Mouse (Mus musculus) heart, embryonic 15.5 days (tissue): ENCODE measurements around the gene Sez6. TPM values are rescaled to one million over a fixed set of nuclear protein-coding genes. Genes with fewer than 3 reads are reported as not detected.
A peak's percentile ranks its signal among the peaks of the same experiment; 100 is the strongest.

Experiments used
- ATAC-seq: fragments of 200-750 bp; cut with Nextera tagmentation; replicated peaks from 2 replicates; pipeline ENCODE4 v1.8.0; 2017; ENCODE audit warnings: low read depth, moderate TSS enrichment; ENCODE audit not compliant: insufficient number of reproducible peaks, insufficient read depth, low FRiP score
- H3K27ac ChIP-seq: fragments of 300-500 bp; sonication (generic); 2 replicates; pipeline ENCODE4 v1.5.1; 2015; ENCODE audit warnings: mild to moderate bottlenecking, inconsistent platforms
- H3K27me3 ChIP-seq: fragments of 300-500 bp; sonication (generic); 2 replicates; pipeline ENCODE4 v1.6.1; 2015; ENCODE audit warnings: inconsistent platforms
- H3K36me3 ChIP-seq: fragments of 300-500 bp; sonication (generic); 2 replicates; pipeline ENCODE4 v1.6.1; 2015; ENCODE audit warnings: mild to moderate bottlenecking, inconsistent platforms
- H3K4me1 ChIP-seq: fragments of 300-500 bp; sonication (generic); replicated peaks from 2 replicates; pipeline ENCODE4 v1.6.1; 2015; ENCODE audit warnings: inconsistent platforms
- H3K4me2 ChIP-seq: fragments of 300-500 bp; sonication (generic); 2 replicates; pipeline ENCODE4 v1.6.1; 2015; ENCODE audit warnings: inconsistent platforms, mild to moderate bottlenecking, moderate library complexity
- H3K4me3 ChIP-seq: fragments of 300-500 bp; sonication (generic); 2 replicates; pipeline ENCODE4 v1.5.1; 2015; ENCODE audit warnings: mild to moderate bottlenecking, inconsistent platforms
- H3K9ac ChIP-seq: fragments of 300-500 bp; sonication (generic); 2 replicates; pipeline ENCODE4 v1.6.1; 2015; ENCODE audit warnings: mild to moderate bottlenecking, inconsistent platforms
- H3K9me3 ChIP-seq: fragments of 300-500 bp; sonication (generic); replicated peaks from 2 replicates; pipeline ENCODE4 v1.6.1; 2016; ENCODE audit warnings: inconsistent platforms
- WGBS: fragments of 180-500 bp; shearing (Covaris S2); methylation state at CpG from one replicate; pipeline ENCODE4 v1.1.7; 2015; ENCODE audit warnings: mixed read lengths; 5-methylcytosine and 5-hydroxymethylcytosine counted together
- polyA plus RNA-seq: library from polyadenylated mRNA; unstranded; fragments of >200 nt; fragmentation: Nextera tagmentation; extraction: Ambion mirVana; gene quantifications from 2 replicates; pipeline ENCODE4 v1.2.1, GENCODE M21; 2015

Sez6 gene
- 0.05 and 0.15 TPM in 2 replicates for polyA plus RNA-seq

- ATAC-seq = peak; percentile 78; the same call in 1 of the 2 replicates
- H3K4me1 ChIP-seq = peaks cover 14% of the 10 kb centered on the region
- H3K9ac ChIP-seq = no peak within 1 kb of the TSS
- H3K27ac ChIP-seq = no peak within 1 kb of the TSS
- peaks cover 83% of the 10 kb centered on the region for H3K27me3 ChIP-seq
- no peaks in the 10 kb centered on the region for H3K9me3 ChIP-seq
- no peaks in the 10 kb centered on the region for H3K36me3 ChIP-seq
- WGBS = under 1% methylated on average over 83 of the region's 94 CpGs
- H3K4me2 ChIP-seq = peak within 1 kb of the TSS; percentile 89
- H3K4me3 ChIP-seq = peak within 1 kb of the TSS; percentile 53
Measured at GRCm38 (mm10) chr11:77930751-77931540, at the start of gene Sez6. TSS of gene Sez6 (plus strand) at chr11:77930800.

- Histone ChIP-seq H3K36me3 (no peaks in the 10 kb centered on the region), H3K9me3 (no peaks in the 10 kb centered on the region), H3K27me3 (no peaks in the 10 kb centered on the region), H3K27ac (peak overlapping the region; percentile 76), H3K4me3 (0 out of 2 replicates have a peak overlapping the region, but pooled peaks have one; percentile 1), H3K9ac (peak overlapping the region; percentile 20; the same call in 1 of the 2 replicates), H3K4me1 (peaks cover 39% of the 10 kb centered on the region), H3K4me2 (peak overlapping the region; percentile 36)
- 36% methylated on average over 10 of the region's 10 CpGs for WGBS
- ATAC-seq = peak; percentile 28; the same call in 1 of the 2 replicates
Measured at GRCm38 (mm10) chr11:77884524-77885245, 45.9 kb upstream of the Sez6 start.

GRCm38 (mm10) chr11:77885246-77885575 is 45.4 kb upstream of the Sez6 start:
- H3K27me3 ChIP-seq = no peaks in the 10 kb centered on the region
- H3K9ac ChIP-seq = peak overlapping the region; percentile 20; the same call in 1 of the 2 replicates
- no peaks in the 10 kb centered on the region for H3K9me3 ChIP-seq
- ATAC-seq = no peak
- H3K4me2 ChIP-seq = peak overlapping the region; percentile 36
- H3K36me3 ChIP-seq = no peaks in the 10 kb centered on the region
- H3K4me1 ChIP-seq = peaks cover 39% of the 10 kb centered on the region
- 0 out of 2 replicates have a peak overlapping the region, but pooled peaks have one; percentile 1 for H3K4me3 ChIP-seq
- peak overlapping the region; percentile 76 for H3K27ac ChIP-seq
- 42% methylated on average over 8 of the region's 8 CpGs for WGBS

- ATAC-seq = peak; percentile 67; the same call in 1 of the 2 replicates
Measured at GRCm38 (mm10) chr11:77887373-77887960, 43.1 kb upstream of the Sez6 start.

GRCm38 (mm10) chr11:77888846-77889245 is 41.8 kb upstream of the Sez6 start:
- ATAC-seq = no peak
- whole genome bisulfite sequencing = 90% methylated on average over 5 of the region's 5 CpGs
- H3K4me3 ChIP-seq = no peak overlapping the region

More at GRCm38 (mm10) chr11:77887373-77887960, 43.1 kb upstream of the Sez6 start:
- Histone ChIP-seq H3K9me3 (no peaks in the 10 kb centered on the region), H3K4me2 (0 out of 2 replicates have a peak overlapping the region, but pooled peaks have one; percentile 4), H3K4me3 (no peak overlapping the region), H3K36me3 (no peaks in the 10 kb centered on the region), H3K27ac (0 out of 2 replicates have a peak overlapping the region, but pooled peaks have one; percentile 7), H3K27me3 (no peaks in the 10 kb centered on the region), H3K9ac (no peak overlapping the region), H3K4me1 (peaks cover 39% of the 10 kb centered on the region)
- 30% methylated on average over 17 of the region's 17 CpGs for WGBS

GRCm38 (mm10) chr11:77889484-77889883 is 41.1 kb upstream of the Sez6 start:
- no peaks in the 10 kb centered on the region for H3K9me3 ChIP-seq
- H3K27ac ChIP-seq = no peak overlapping the region
- H3K9ac ChIP-seq = no peak overlapping the region
- WGBS = 39% methylated on average over 1 of the region's 2 CpGs
- no peak overlapping the region for H3K4me3 ChIP-seq
- peaks cover 50% of the 10 kb centered on the region for H3K4me1 ChIP-seq
- H3K4me2 ChIP-seq = no peak overlapping the region
- H3K36me3 ChIP-seq = no peaks in the 10 kb centered on the region
- ATAC-seq = no peak
- no peaks in the 10 kb centered on the region for H3K27me3 ChIP-seq

More at GRCm38 (mm10) chr11:77888846-77889245, 41.8 kb upstream of the Sez6 start:
- Histone ChIP-seq H3K4me2 (no peak overlapping the region), H3K9ac (no peak overlapping the region), H3K4me1 (peaks cover 50% of the 10 kb centered on the region), H3K9me3 (no peaks in the 10 kb centered on the region), H3K27me3 (no peaks in the 10 kb centered on the region), H3K36me3 (no peaks in the 10 kb centered on the region), H3K27ac (no peak overlapping the region)

GRCm38 (mm10) chr11:77890648-77891258 is 39.8 kb upstream of the Sez6 start:
- no peak overlapping the region for H3K4me2 ChIP-seq
- no peak for ATAC-seq
- no peaks in the 10 kb centered on the region for H3K36me3 ChIP-seq
- H3K9me3 ChIP-seq = no peaks in the 10 kb centered on the region
- H3K27ac ChIP-seq = no peak overlapping the region
- no peaks in the 10 kb centered on the region for H3K27me3 ChIP-seq
- no peak overlapping the region for H3K9ac ChIP-seq
- no peak overlapping the region for H3K4me3 ChIP-seq
- 64% methylated on average over 2 of the region's 2 CpGs for WGBS
- H3K4me1 ChIP-seq = peaks cover 39% of the 10 kb centered on the region

- H3K4me2 ChIP-seq = no peak overlapping the region
- 25% methylated on average over 5 of the region's 5 CpGs for WGBS
Measured at GRCm38 (mm10) chr11:77892883-77893282, 37.7 kb upstream of the Sez6 start.

GRCm38 (mm10) chr11:77893283-77893682 is 37.3 kb upstream of the Sez6 start:
- peak overlapping the region; percentile 79 for H3K27ac ChIP-seq
- 0 out of 2 replicates have a peak, but pooled peaks cover 4% of the 10 kb centered on the region for H3K27me3 ChIP-seq
- no peaks in the 10 kb centered on the region for H3K36me3 ChIP-seq
- H3K9me3 ChIP-seq = no peaks in the 10 kb centered on the region
- no peak for ATAC-seq
- peak overlapping the region; percentile 41 for H3K4me2 ChIP-seq
- WGBS = 48% methylated on average over 6 of the region's 6 CpGs
- H3K4me1 ChIP-seq = peaks cover 28% of the 10 kb centered on the region
- no peak overlapping the region for H3K4me3 ChIP-seq
- H3K9ac ChIP-seq = no peak overlapping the region

More at GRCm38 (mm10) chr11:77892883-77893282, 37.7 kb upstream of the Sez6 start:
- H3K9me3 ChIP-seq = no peaks in the 10 kb centered on the region
- H3K4me1 ChIP-seq = peaks cover 28% of the 10 kb centered on the region
- no peak for ATAC-seq
- H3K4me3 ChIP-seq = no peak overlapping the region
- H3K9ac ChIP-seq = no peak overlapping the region
- H3K36me3 ChIP-seq = no peaks in the 10 kb centered on the region
- peak overlapping the region; percentile 79; the same call in 1 of the 2 replicates for H3K27ac ChIP-seq
- 0 out of 2 replicates have a peak, but pooled peaks cover 3% of the 10 kb centered on the region for H3K27me3 ChIP-seq

GRCm38 (mm10) chr11:77893787-77894718 is 36.5 kb upstream of the Sez6 start, which contains the start of gene Pipox:
TSS of gene Pipox (minus strand) at chr11:77894096.
- H3K9ac ChIP-seq = no peak within 1 kb of the TSS
- H3K4me2 ChIP-seq = peak within 1 kb of the TSS; percentile 41
- no peaks in the 10 kb centered on the region for H3K9me3 ChIP-seq
- peaks cover 28% of the 10 kb centered on the region for H3K4me1 ChIP-seq
- H3K27me3 ChIP-seq = 0 out of 2 replicates have a peak, but pooled peaks cover 4% of the 10 kb centered on the region
- no peaks in the 10 kb centered on the region for H3K36me3 ChIP-seq
- peak within 1 kb of the TSS; percentile 79 for H3K27ac ChIP-seq
- ATAC-seq = peak; percentile 87
- WGBS = 14% methylated on average over 11 of the region's 11 CpGs
- no peak within 1 kb of the TSS for H3K4me3 ChIP-seq
